24 mouse cellular contexts compared by ENCODE assay signal in the genomic region with DNA sequence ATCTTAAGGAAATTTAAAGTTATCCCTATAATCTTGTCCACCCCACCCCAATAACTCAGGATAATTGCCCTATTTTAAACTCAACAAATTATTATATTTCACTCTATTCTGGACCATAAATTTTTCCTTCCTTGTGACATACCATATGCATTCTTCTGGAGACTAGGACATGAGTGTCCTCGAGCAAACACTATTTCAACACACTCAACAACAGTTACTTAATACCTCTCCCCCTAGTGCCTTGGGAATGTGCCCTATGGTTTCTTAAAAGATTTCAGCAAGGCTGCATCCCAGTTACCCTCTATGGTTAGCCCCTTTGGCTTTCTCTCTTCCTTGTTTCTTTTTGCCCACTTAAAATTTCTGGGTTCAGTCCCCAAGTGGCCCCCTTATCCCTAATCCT.
"Had no signal": no experiment of that assay in that cellular context is flagged by ENCODE, and none has a peak within 500 bp of the region (broad histone marks: within the 10 kb centered on the region; RNA-seq: fewer than 3 reads in every experiment).

No protein-coding gene starts in this region.

- H3K4me1 ChIP-seq: heart, embryonic 12.5 days; hindbrain, embryonic 12.5 days; intestine, embryonic 15.5 days; limb, embryonic 15.5 days had no signal

- DNase-seq: gastrocnemius, postnatal 25 days; heart, adult 18-20 months; heart, postnatal 10 days; heart, postnatal 4 days; kidney, adult 11 months; kidney, adult 2 months; kidney, adult 9 months; kidney, postnatal 14 days; kidney, postnatal 36 days; layer of hippocampus, adult 9-11 months; layer of hippocampus, postnatal 36 days; left cerebral cortex, postnatal 4 days had no signal

- H3K9me3 ChIP-seq: heart, embryonic 10.5 days; heart, embryonic 12.5 days; hindbrain, embryonic 10.5 days; hindbrain, embryonic 12.5 days; intestine, embryonic 15.5 days; kidney, embryonic 15.5 days; limb, embryonic 13.5 days; limb, embryonic 15.5 days had no signal

- ATAC-seq: hindbrain, embryonic 16.5 days; inflammation-experienced regulatory T-cells, adult 6 months; intestine, embryonic 15.5 days had no signal

- H3K9ac ChIP-seq: heart, embryonic 12.5 days; hindbrain, embryonic 12.5 days; hindbrain, embryonic 14.5 days; intestine, embryonic 15.5 days; kidney, embryonic 15.5 days; limb, embryonic 13.5 days; limb, embryonic 15.5 days had no signal

- H3K27ac ChIP-seq: heart, embryonic 10.5 days; hindbrain, embryonic 10.5 days; hindbrain, embryonic 12.5 days; hindbrain, embryonic 14.5 days; intestine, embryonic 15.5 days; kidney, embryonic 15.5 days; kidney, postnatal 0 days; limb, embryonic 13.5 days; limb, embryonic 15.5 days had no signal

- H3K27me3 ChIP-seq: heart, embryonic 12.5 days; hindbrain, embryonic 12.5 days; intestine, embryonic 15.5 days; kidney, embryonic 15.5 days; limb, embryonic 13.5 days; limb, embryonic 15.5 days had no signal

- H3K4me3 ChIP-seq: heart, embryonic 10.5 days; heart, embryonic 12.5 days; hindbrain, embryonic 10.5 days; hindbrain, embryonic 12.5 days; intestine, embryonic 15.5 days; kidney, embryonic 15.5 days; limb, embryonic 13.5 days; limb, embryonic 15.5 days had no signal

- H3K4me2 ChIP-seq: heart, embryonic 12.5 days; hindbrain, embryonic 12.5 days; hindbrain, embryonic 14.5 days; intestine, embryonic 15.5 days; kidney, embryonic 15.5 days; limb, embryonic 13.5 days; limb, embryonic 15.5 days had no signal

- H3K36me3 ChIP-seq: heart, embryonic 10.5 days; heart, embryonic 12.5 days; hindbrain, embryonic 10.5 days; hindbrain, embryonic 12.5 days; intestine, embryonic 15.5 days; kidney, embryonic 15.5 days; limb, embryonic 15.5 days had no signal
